Mouse (Mus musculus): ENCODE measurements around the gene Pgm2l1. TPM values are rescaled to one million over a fixed set of nuclear protein-coding genes. Genes with fewer than 3 reads are reported as not detected.

Gene Pgm2l1
- polyA plus RNA-seq, 1 experiment from 2014 or later: 11.4 TPM

Other genes starting within 250 kb of the Pgm2l1 start
- gene Rnf169, start 246.9 kb upstream of the Pgm2l1 start, polyA plus RNA-seq (2016; fragmentation: Nextera tagmentation; extraction: Ambion mirVana): 7.2 TPM in 2 replicates
- gene Chrdl2, start 221.2 kb upstream of the Pgm2l1 start, polyA plus RNA-seq (2016; fragmentation: Nextera tagmentation; extraction: Ambion mirVana): 0.26 and 0.30 TPM in 2 replicates
- gene Pold3, start 105.8 kb upstream of the Pgm2l1 start, polyA plus RNA-seq (2016; fragmentation: Nextera tagmentation; extraction: Ambion mirVana): 58.8 and 60.5 TPM in 2 replicates
- 15.4 and 16.2 TPM in 2 replicates for gene Lipt2, start 68.1 kb upstream of the Pgm2l1 start, polyA plus RNA-seq (2016; fragmentation: Nextera tagmentation; extraction: Ambion mirVana)
- gene Kcne3, start 50.9 kb upstream of the Pgm2l1 start, polyA plus RNA-seq (2016; fragmentation: Nextera tagmentation; extraction: Ambion mirVana): 1.4 and 1.6 TPM in 2 replicates
- 4.3 and 5.9 TPM in 2 replicates for gene P4ha3, start 58.1 kb downstream of the Pgm2l1 start, polyA plus RNA-seq (2016; fragmentation: Nextera tagmentation; extraction: Ambion mirVana)
- gene C2cd3, start 144.8 kb downstream of the Pgm2l1 start, polyA plus RNA-seq (2016; fragmentation: Nextera tagmentation; extraction: Ambion mirVana): 28.9 and 30.0 TPM in 2 replicates
- gene Ppme1, start 144.9 kb downstream of the Pgm2l1 start, polyA plus RNA-seq (2016; fragmentation: Nextera tagmentation; extraction: Ambion mirVana): 127 and 129 TPM in 2 replicates
- gene Ucp3, start 245.6 kb downstream of the Pgm2l1 start, polyA plus RNA-seq (2016; fragmentation: Nextera tagmentation; extraction: Ambion mirVana): not detected in 2 replicates

All from neural tube, embryonic 12.5 days (tissue).